Mouse (Mus musculus): ENCODE data around the gene Dock1.

The Dock1 gene

GRCm38 (mm10) chr7:134840066-134840465 is 169.6 kb downstream of the Dock1 start:
- Histone ChIP-seq H3K27me3 (ENCODE audit: insufficient read depth, low read length) (no peaks in the 10 kb centered on the region), H3K4me1 (replicated peaks; ENCODE audit: low read depth, low read length) (peaks cover 11% of the 10 kb centered on the region), H3K4me3 (replicated peaks; ENCODE audit: low read length) (no peak overlapping the region), H3K9me3 (ENCODE audit: low read length) (no peaks in the 10 kb centered on the region), H3K36me3 (ENCODE audit: insufficient read depth, low read length) (peaks cover 4% of the 10 kb centered on the region; the same call in 1 of the 2 replicates)
- no peak for TF ChIP-seq POU5F1 (IDR thresholded peaks at IDR 0.05; ENCODE audit: borderline replicate concordance, low read length)
- TF ChIP-seq CTCF (conservative IDR thresholded peaks at IDR 0.05; ENCODE audit: low read length), result no peak
- no peak for TF ChIP-seq NANOG (IDR thresholded peaks at IDR 0.05; ENCODE audit: borderline replicate concordance, low read length)

DNA sequence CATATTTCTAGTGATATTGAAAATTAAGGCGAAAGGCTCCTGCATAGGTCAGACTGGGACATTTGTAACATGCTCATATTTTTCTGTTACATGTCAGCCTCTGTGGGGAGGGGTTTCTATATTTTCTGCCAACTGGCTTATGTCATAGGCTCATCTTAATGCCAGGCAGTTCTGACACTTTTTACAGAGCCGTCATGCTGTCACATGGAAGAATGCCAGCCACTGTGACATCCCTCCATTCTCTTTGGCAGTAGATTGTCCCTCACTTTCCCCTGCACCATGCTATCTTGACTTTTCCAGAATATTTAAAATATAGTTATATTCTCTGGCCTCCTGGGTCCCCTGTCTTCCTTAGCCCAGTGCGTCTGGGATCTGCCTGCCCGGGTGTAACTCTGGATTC is 172.3 kb downstream of the Dock1 start:
- H3K4me1 ChIP-seq (replicated peaks; ENCODE audit: low read depth, low read length), result peaks cover 11% of the 10 kb centered on the region
- H3K27me3 ChIP-seq (ENCODE audit: insufficient read depth, low read length), result no peaks in the 10 kb centered on the region
- TF ChIP-seq CTCF (conservative IDR thresholded peaks at IDR 0.05; ENCODE audit: low read length), result no peak
- no peak for TF ChIP-seq NANOG (IDR thresholded peaks at IDR 0.05; ENCODE audit: borderline replicate concordance, low read length)
- TF ChIP-seq POU5F1 (IDR thresholded peaks at IDR 0.05; ENCODE audit: borderline replicate concordance, low read length), result no peak
- no peaks in the 10 kb centered on the region for H3K9me3 ChIP-seq (ENCODE audit: low read length)
- H3K36me3 ChIP-seq (ENCODE audit: insufficient read depth, low read length), result peaks cover 4% of the 10 kb centered on the region; the same call in 1 of the 2 replicates
- H3K4me3 ChIP-seq (replicated peaks; ENCODE audit: low read length), result no peak overlapping the region

DNA sequence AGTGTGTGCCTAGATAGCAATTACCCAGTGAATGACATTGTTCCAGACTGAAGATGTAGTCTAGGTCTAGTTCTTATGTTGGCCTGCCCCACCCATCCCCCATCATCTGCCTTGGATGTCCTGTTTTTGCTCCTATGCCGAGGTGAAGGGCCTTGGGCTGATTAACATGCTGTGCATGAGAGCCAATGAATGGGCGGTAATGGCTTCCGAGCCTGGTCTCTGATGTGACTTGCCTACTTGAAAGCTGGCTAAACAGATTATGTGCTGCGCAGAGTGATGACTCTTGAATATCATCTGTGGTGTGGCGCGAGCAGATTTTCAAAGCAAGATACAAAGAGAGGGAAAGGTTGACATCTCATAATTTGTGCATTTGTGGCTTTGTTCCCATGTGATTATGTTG is 191.5 kb downstream of the Dock1 start:
- Histone ChIP-seq H3K4me1 (replicated peaks; ENCODE audit: low read depth, low read length) (no peaks in the 10 kb centered on the region), H3K36me3 (ENCODE audit: insufficient read depth, low read length) (peaks cover 28% of the 10 kb centered on the region), H3K4me3 (replicated peaks; ENCODE audit: low read length) (no peak overlapping the region), H3K9me3 (ENCODE audit: low read length) (no peaks in the 10 kb centered on the region), H3K27me3 (ENCODE audit: insufficient read depth, low read length) (no peaks in the 10 kb centered on the region)
- TF ChIP-seq CTCF (conservative IDR thresholded peaks at IDR 0.05; ENCODE audit: low read length), result no peak
- TF ChIP-seq NANOG (IDR thresholded peaks at IDR 0.05; ENCODE audit: borderline replicate concordance, low read length), result no peak
- no peak for TF ChIP-seq POU5F1 (IDR thresholded peaks at IDR 0.05; ENCODE audit: borderline replicate concordance, low read length)

DNA sequence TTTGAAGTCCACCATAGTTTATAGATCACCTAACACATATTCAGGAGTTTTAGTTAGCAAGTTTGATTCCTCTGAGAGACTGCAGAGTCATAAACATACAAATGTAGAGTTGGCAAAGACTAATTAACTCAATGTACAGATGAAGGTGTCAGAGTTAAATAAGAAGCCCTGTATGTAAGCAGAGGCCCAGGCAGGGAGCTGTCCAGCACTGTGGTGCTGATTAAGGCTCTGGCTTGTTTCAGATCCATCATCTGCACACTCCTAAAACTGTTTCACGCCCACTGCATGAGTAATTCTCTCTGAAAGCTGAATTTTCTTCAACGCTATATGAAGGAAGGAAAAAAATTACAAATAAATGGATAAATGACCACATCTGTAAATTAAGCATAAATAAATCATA is 193.7 kb downstream of the Dock1 start:
- Histone ChIP-seq H3K27me3 (ENCODE audit: insufficient read depth, low read length) (no peaks in the 10 kb centered on the region), H3K36me3 (ENCODE audit: insufficient read depth, low read length) (peaks cover 28% of the 10 kb centered on the region), H3K4me3 (replicated peaks; ENCODE audit: low read length) (no peak overlapping the region), H3K9me3 (ENCODE audit: low read length) (no peaks in the 10 kb centered on the region), H3K4me1 (replicated peaks; ENCODE audit: low read depth, low read length) (no peaks in the 10 kb centered on the region)
- TF ChIP-seq CTCF (conservative IDR thresholded peaks at IDR 0.05; ENCODE audit: low read length), result no peak

GRCm38 (mm10) chr7:134872511-134872910 is 202.1 kb downstream of the Dock1 start:
- no peak overlapping the region for H3K4me3 ChIP-seq (replicated peaks; ENCODE audit: low read length)
- TF ChIP-seq NANOG (IDR thresholded peaks at IDR 0.05; ENCODE audit: borderline replicate concordance, low read length), result no peak
- no peak for TF ChIP-seq POU5F1 (IDR thresholded peaks at IDR 0.05; ENCODE audit: borderline replicate concordance, low read length)
- TF ChIP-seq CTCF (conservative IDR thresholded peaks at IDR 0.05; ENCODE audit: low read length), result no peak
- no peaks in the 10 kb centered on the region for H3K9me3 ChIP-seq (ENCODE audit: low read length)
- no peaks in the 10 kb centered on the region for H3K27me3 ChIP-seq (ENCODE audit: insufficient read depth, low read length)
- H3K36me3 ChIP-seq (ENCODE audit: insufficient read depth, low read length), result peaks cover 32% of the 10 kb centered on the region
- peaks cover 27% of the 10 kb centered on the region for H3K4me1 ChIP-seq (replicated peaks; ENCODE audit: low read depth, low read length)

GRCm38 (mm10) chr7:134872981-134873380 is 202.5 kb downstream of the Dock1 start:
- no peaks in the 10 kb centered on the region for H3K27me3 ChIP-seq (ENCODE audit: insufficient read depth, low read length)
- no peak for TF ChIP-seq NANOG (IDR thresholded peaks at IDR 0.05; ENCODE audit: borderline replicate concordance, low read length)
- TF ChIP-seq POU5F1 (IDR thresholded peaks at IDR 0.05; ENCODE audit: borderline replicate concordance, low read length), result no peak
- TF ChIP-seq CTCF (conservative IDR thresholded peaks at IDR 0.05; ENCODE audit: low read length), result no peak
- peaks cover 27% of the 10 kb centered on the region for H3K4me1 ChIP-seq (replicated peaks; ENCODE audit: low read depth, low read length)
- no peaks in the 10 kb centered on the region for H3K9me3 ChIP-seq (ENCODE audit: low read length)
- no peak overlapping the region for H3K4me3 ChIP-seq (replicated peaks; ENCODE audit: low read length)
- peaks cover 36% of the 10 kb centered on the region for H3K36me3 ChIP-seq (ENCODE audit: insufficient read depth, low read length)

DNA sequence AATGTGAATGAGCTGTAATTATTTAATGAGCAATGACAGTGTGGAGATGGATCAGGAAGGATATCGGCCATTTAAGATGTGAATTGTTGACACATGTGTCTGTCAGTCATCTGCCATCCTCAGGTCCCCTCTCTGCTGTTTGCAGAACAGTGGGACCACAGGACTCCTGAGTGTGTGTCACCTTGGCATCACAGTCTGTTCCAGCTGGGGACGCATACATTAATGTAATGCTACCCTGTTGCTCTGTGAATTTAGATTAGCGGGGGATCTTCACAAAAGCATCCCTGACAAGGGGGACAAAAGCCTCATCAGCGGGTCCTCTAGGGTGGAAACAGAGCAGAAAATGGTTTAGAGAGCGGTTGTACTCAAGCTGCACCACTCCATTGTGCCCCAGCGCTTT is 208.5 kb downstream of the Dock1 start:
- TF ChIP-seq POU5F1 (IDR thresholded peaks at IDR 0.05; ENCODE audit: borderline replicate concordance, low read length), result no peak
- no peak for TF ChIP-seq CTCF (conservative IDR thresholded peaks at IDR 0.05; ENCODE audit: low read length)
- no peak for TF ChIP-seq NANOG (IDR thresholded peaks at IDR 0.05; ENCODE audit: borderline replicate concordance, low read length)
- peaks cover under 1% of the 10 kb centered on the region; the same call in 1 of the 2 replicates for H3K4me1 ChIP-seq (replicated peaks; ENCODE audit: low read depth, low read length)

GRCm38 (mm10) chr7:134880431-134880830 is 210.0 kb downstream of the Dock1 start:
- no peaks in the 10 kb centered on the region for H3K27me3 ChIP-seq (ENCODE audit: insufficient read depth, low read length)
- no peaks in the 10 kb centered on the region; the same call in 1 of the 2 replicates for H3K4me1 ChIP-seq (replicated peaks; ENCODE audit: low read depth, low read length)
- H3K36me3 ChIP-seq (ENCODE audit: insufficient read depth, low read length), result peaks cover 34% of the 10 kb centered on the region
- H3K4me3 ChIP-seq (replicated peaks; ENCODE audit: low read length), result no peak overlapping the region
- H3K9me3 ChIP-seq (ENCODE audit: low read length), result no peaks in the 10 kb centered on the region
- TF ChIP-seq POU5F1 (IDR thresholded peaks at IDR 0.05; ENCODE audit: borderline replicate concordance, low read length) (no peak), NANOG (IDR thresholded peaks at IDR 0.05; ENCODE audit: borderline replicate concordance, low read length) (no peak), CTCF (conservative IDR thresholded peaks at IDR 0.05; ENCODE audit: low read length) (no peak)

More for the DNA sequence above, 208.5 kb downstream of the Dock1 start:
- Histone ChIP-seq H3K9me3 (ENCODE audit: low read length) (no peaks in the 10 kb centered on the region), H3K36me3 (ENCODE audit: insufficient read depth, low read length) (peaks cover 49% of the 10 kb centered on the region), H3K27me3 (ENCODE audit: insufficient read depth, low read length) (no peaks in the 10 kb centered on the region), H3K4me3 (replicated peaks; ENCODE audit: low read length) (no peak overlapping the region)

DNA sequence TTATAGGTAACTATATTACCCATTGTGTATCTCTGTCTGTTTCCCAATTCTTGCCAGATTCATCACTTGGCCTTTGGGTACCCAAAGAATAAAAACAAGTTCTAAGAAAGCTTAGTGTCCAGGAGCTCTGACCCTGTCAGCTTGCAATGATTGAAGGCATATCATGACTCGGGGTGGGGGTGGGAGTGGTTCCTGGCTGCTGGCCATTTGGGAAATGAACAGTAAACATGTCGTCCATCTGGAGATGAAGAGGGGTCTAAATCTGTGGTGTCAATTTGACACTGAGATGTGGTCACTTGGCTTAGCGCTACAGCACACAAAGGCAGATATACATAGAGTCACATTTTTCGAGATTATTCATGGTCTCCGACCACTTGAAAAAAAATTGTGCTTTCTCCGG is 213.1 kb downstream of the Dock1 start:
- Histone ChIP-seq H3K4me1 (replicated peaks; ENCODE audit: low read depth, low read length) (peaks cover 2% of the 10 kb centered on the region), H3K9me3 (ENCODE audit: low read length) (no peaks in the 10 kb centered on the region), H3K27me3 (ENCODE audit: insufficient read depth, low read length) (no peaks in the 10 kb centered on the region), H3K36me3 (ENCODE audit: insufficient read depth, low read length) (peaks cover 13% of the 10 kb centered on the region; the same call in 1 of the 2 replicates), H3K4me3 (replicated peaks; ENCODE audit: low read length) (no peak overlapping the region)
- TF ChIP-seq POU5F1 (IDR thresholded peaks at IDR 0.05; ENCODE audit: borderline replicate concordance, low read length) (no peak), CTCF (conservative IDR thresholded peaks at IDR 0.05; ENCODE audit: low read length) (no peak), NANOG (IDR thresholded peaks at IDR 0.05; ENCODE audit: borderline replicate concordance, low read length) (no peak)

All from E14TG2a.4 (cell line).